Mouse (Mus musculus) midbrain, embryonic 12.5 days (tissue): ENCODE data around the gene Nt5dc2. TPM values are rescaled to one million over a fixed set of nuclear protein-coding genes. Genes with fewer than 3 reads are reported as not detected.

ENCODE experiments used
- ATAC-seq: fragments of 200-750 bp; cut with Nextera tagmentation; 2 replicates; pipeline ENCODE4 v1.8.0; 2017; ENCODE audit warnings: low read depth, moderate TSS enrichment, moderate library complexity; ENCODE audit not compliant: low FRiP score
- H3K27ac ChIP-seq: fragments of 300-500 bp; sonication (generic); replicated peaks from 2 replicates; pipeline ENCODE4 v1.5.1; 2016; ENCODE audit warnings: mild to moderate bottlenecking
- H3K27me3 ChIP-seq: fragments of 300-500 bp; sonication (generic); 2 replicates; pipeline ENCODE4 v1.6.1; 2016; ENCODE audit warnings: mild to moderate bottlenecking
- H3K36me3 ChIP-seq: fragments of 300-500 bp; sonication (generic); 2 replicates; pipeline ENCODE4 v1.6.1; 2016
- H3K4me1 ChIP-seq: fragments of 300-500 bp; sonication (generic); 2 replicates; pipeline ENCODE4 v1.6.1; 2016
- H3K4me2 ChIP-seq: fragments of 300-500 bp; sonication (generic); replicated peaks from 2 replicates; pipeline ENCODE4 v1.6.1; 2016; ENCODE audit warnings: mild to moderate bottlenecking, moderate library complexity
- H3K4me3 ChIP-seq: fragments of 300-500 bp; sonication (generic); 2 replicates; pipeline ENCODE4 v1.5.1; 2016; ENCODE audit warnings: mild to moderate bottlenecking
- H3K9ac ChIP-seq: fragments of 300-500 bp; sonication (generic); replicated peaks from 2 replicates; pipeline ENCODE4 v1.6.1; 2016; ENCODE audit warnings: mild to moderate bottlenecking, moderate library complexity
- H3K9me3 ChIP-seq: fragments of 300-500 bp; sonication (generic); 2 replicates; pipeline ENCODE4 v1.6.1; 2016; ENCODE audit warnings: mild to moderate bottlenecking
- WGBS: fragments of 180-500 bp; shearing (Covaris S2); methylation state at CpG from one replicate; pipeline ENCODE4 v1.1.7; 2016; 5-methylcytosine and 5-hydroxymethylcytosine counted together
- polyA plus RNA-seq: library from polyadenylated mRNA; unstranded; fragments of >200 nt; fragmentation: Nextera tagmentation; extraction: Ambion mirVana; gene quantifications from 2 replicates; pipeline ENCODE4 v1.2.1, GENCODE M21; 2016

Nt5dc2 gene
- 446 and 464 TPM in 2 replicates for polyA plus RNA-seq

GRCm38 (mm10) chr14:31130236-31131220, at the start of gene Nt5dc2:
TSS of gene Nt5dc2 (plus strand) at chr14:31131053.
- peaks cover 24% of the 10 kb centered on the region for H3K36me3 ChIP-seq
- H3K4me2 ChIP-seq = peak within 1 kb of the TSS; percentile 74
- 5% methylated on average over 51 of the region's 63 CpGs for WGBS
- no peaks in the 10 kb centered on the region for H3K9me3 ChIP-seq
- H3K27ac ChIP-seq = peak within 1 kb of the TSS; percentile 91
- H3K9ac ChIP-seq = peak within 1 kb of the TSS; percentile 95
- H3K4me3 ChIP-seq = peak within 1 kb of the TSS; percentile 84
- H3K27me3 ChIP-seq = no peaks in the 10 kb centered on the region
- peak; percentile 86 for ATAC-seq
- H3K4me1 ChIP-seq = peaks cover 52% of the 10 kb centered on the region

GRCm38 (mm10) chr14:31081147-31081546, 49.7 kb upstream of the Nt5dc2 start:
- no peak overlapping the region for H3K27ac ChIP-seq
- ATAC-seq = no peak
- H3K27me3 ChIP-seq = no peaks in the 10 kb centered on the region
- H3K36me3 ChIP-seq = peaks cover 56% of the 10 kb centered on the region
- H3K9me3 ChIP-seq = no peaks in the 10 kb centered on the region
- no peak overlapping the region for H3K4me3 ChIP-seq
- H3K4me2 ChIP-seq = no peak overlapping the region
- H3K9ac ChIP-seq = no peak overlapping the region
- H3K4me1 ChIP-seq = no peaks in the 10 kb centered on the region

- Histone ChIP-seq H3K27me3 (no peaks in the 10 kb centered on the region), H3K4me1 (no peaks in the 10 kb centered on the region), H3K4me3 (no peak overlapping the region), H3K9me3 (no peaks in the 10 kb centered on the region), H3K9ac (no peak overlapping the region), H3K36me3 (peaks cover 77% of the 10 kb centered on the region), H3K27ac (no peak overlapping the region), H3K4me2 (no peak overlapping the region)
- no peak for ATAC-seq
- WGBS = 92% methylated on average over 6 of the region's 6 CpGs
Measured at GRCm38 (mm10) chr14:31087433-31087832, 43.4 kb upstream of the Nt5dc2 start.

GRCm38 (mm10) chr14:31088515-31088914, 42.3 kb upstream of the Nt5dc2 start:
- 99% methylated on average over 2 of the region's 2 CpGs for WGBS
- Histone ChIP-seq H3K27ac (no peak overlapping the region), H3K4me3 (no peak overlapping the region), H3K4me1 (no peaks in the 10 kb centered on the region), H3K9ac (no peak overlapping the region), H3K4me2 (no peak overlapping the region), H3K36me3 (peaks cover 77% of the 10 kb centered on the region), H3K9me3 (no peaks in the 10 kb centered on the region), H3K27me3 (no peaks in the 10 kb centered on the region)
- no peak for ATAC-seq

- Histone ChIP-seq H3K27me3 (no peaks in the 10 kb centered on the region), H3K27ac (no peak overlapping the region), H3K4me2 (no peak overlapping the region), H3K9me3 (no peaks in the 10 kb centered on the region), H3K36me3 (peaks cover 83% of the 10 kb centered on the region), H3K4me3 (no peak overlapping the region), H3K9ac (no peak overlapping the region), H3K4me1 (no peaks in the 10 kb centered on the region)
- no peak for ATAC-seq
- WGBS = 96% methylated on average over 1 of the region's 1 CpGs
Measured at GRCm38 (mm10) chr14:31089918-31090317, 40.9 kb upstream of the Nt5dc2 start.

- no peak overlapping the region for H3K27ac ChIP-seq
- no peaks in the 10 kb centered on the region for H3K27me3 ChIP-seq
- no peak for ATAC-seq
- 96% methylated on average over 2 of the region's 2 CpGs for WGBS
- H3K9me3 ChIP-seq = no peaks in the 10 kb centered on the region
- H3K4me3 ChIP-seq = no peak overlapping the region
- no peaks in the 10 kb centered on the region for H3K4me1 ChIP-seq
- no peak overlapping the region for H3K4me2 ChIP-seq
- H3K36me3 ChIP-seq = peaks cover 74% of the 10 kb centered on the region
- no peak overlapping the region for H3K9ac ChIP-seq
Measured at GRCm38 (mm10) chr14:31105156-31105555, 25.7 kb upstream of the Nt5dc2 start.

GRCm38 (mm10) chr14:31110613-31111012, 20.2 kb upstream of the Nt5dc2 start:
- peaks cover 82% of the 10 kb centered on the region for H3K36me3 ChIP-seq
- no peak overlapping the region for H3K4me2 ChIP-seq
- no peak for ATAC-seq
- H3K9me3 ChIP-seq = no peaks in the 10 kb centered on the region
- H3K27me3 ChIP-seq = no peaks in the 10 kb centered on the region
- no peaks in the 10 kb centered on the region for H3K4me1 ChIP-seq
- 84% methylated on average over 3 of the region's 3 CpGs for WGBS
- H3K27ac ChIP-seq = no peak overlapping the region
- H3K4me3 ChIP-seq = no peak overlapping the region
- no peak overlapping the region for H3K9ac ChIP-seq

- no peak overlapping the region for H3K4me2 ChIP-seq
- H3K4me1 ChIP-seq = no peaks in the 10 kb centered on the region
- no peaks in the 10 kb centered on the region for H3K9me3 ChIP-seq
- no peak overlapping the region for H3K9ac ChIP-seq
- H3K36me3 ChIP-seq = peaks cover 82% of the 10 kb centered on the region
- H3K27ac ChIP-seq = no peak overlapping the region
- no peaks in the 10 kb centered on the region for H3K27me3 ChIP-seq
- H3K4me3 ChIP-seq = no peak overlapping the region
- WGBS = 90% methylated on average over 5 of the region's 5 CpGs
- no peak for ATAC-seq
Measured at GRCm38 (mm10) chr14:31112187-31112586, 18.7 kb upstream of the Nt5dc2 start.

GRCm38 (mm10) chr14:31114011-31114410, 16.8 kb upstream of the Nt5dc2 start:
- Histone ChIP-seq H3K4me2 (no peak overlapping the region), H3K27me3 (no peaks in the 10 kb centered on the region), H3K9me3 (no peaks in the 10 kb centered on the region), H3K9ac (no peak overlapping the region), H3K27ac (no peak overlapping the region), H3K36me3 (peaks cover 79% of the 10 kb centered on the region), H3K4me1 (no peaks in the 10 kb centered on the region), H3K4me3 (no peak overlapping the region)
- WGBS = 91% methylated on average over 3 of the region's 3 CpGs
- no peak for ATAC-seq

GRCm38 (mm10) chr14:31115522-31115921, 15.3 kb upstream of the Nt5dc2 start:
- Histone ChIP-seq H3K27ac (no peak overlapping the region), H3K9me3 (no peaks in the 10 kb centered on the region), H3K4me3 (no peak overlapping the region), H3K9ac (no peak overlapping the region), H3K4me2 (no peak overlapping the region), H3K27me3 (no peaks in the 10 kb centered on the region), H3K4me1 (no peaks in the 10 kb centered on the region), H3K36me3 (peaks cover 66% of the 10 kb centered on the region)
- ATAC-seq = no peak
- 80% methylated on average over 2 of the region's 2 CpGs for WGBS

GRCm38 (mm10) chr14:31125106-31126075, 5.5 kb upstream of the Nt5dc2 start:
- 0 out of 2 replicates have a peak overlapping the region, but pooled peaks have one; percentile 20 for H3K27ac ChIP-seq
- WGBS = 71% methylated on average over 9 of the region's 9 CpGs
- no peak overlapping the region for H3K4me3 ChIP-seq
- ATAC-seq = no peak
- peak overlapping the region; percentile 20 for H3K9ac ChIP-seq
- peaks cover 26% of the 10 kb centered on the region for H3K4me1 ChIP-seq
- no peaks in the 10 kb centered on the region for H3K27me3 ChIP-seq
- no peak overlapping the region for H3K4me2 ChIP-seq
- H3K36me3 ChIP-seq = peaks cover 16% of the 10 kb centered on the region
- no peaks in the 10 kb centered on the region for H3K9me3 ChIP-seq
